Mouse (Mus musculus): ENCODE measurements around the gene Ncapd3.
A peak's percentile ranks its signal among the peaks of the same experiment; 100 is the strongest.

The Ncapd3 gene

DNA sequence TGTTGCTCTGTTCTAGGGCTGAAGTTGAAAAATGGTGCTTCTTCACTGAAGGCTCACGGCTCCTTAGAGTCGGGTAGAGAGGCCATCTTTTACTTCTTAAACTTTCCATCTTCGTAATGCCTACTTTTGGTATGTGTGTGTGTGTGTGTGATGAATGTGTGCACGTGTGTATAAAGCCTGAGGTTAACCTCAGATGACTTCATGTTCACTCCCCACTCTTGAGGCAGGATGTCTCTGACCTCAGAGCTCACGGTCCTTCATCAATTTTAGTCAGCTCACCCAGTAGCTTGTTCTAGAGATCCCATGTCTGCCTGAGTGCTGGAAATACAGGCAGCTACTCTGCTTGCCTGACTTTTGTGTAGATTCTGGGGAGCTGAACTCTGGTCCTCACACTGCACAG, 13.9 kb downstream of the Ncapd3 start:
- DNase-seq (ENCODE audit: low spot score): no peak

- no peak for DNase-seq (ENCODE audit: low spot score)
Measured at GRCm38 (mm10) chr9:27049492-27049891, 19.5 kb downstream of the Ncapd3 start.

DNA sequence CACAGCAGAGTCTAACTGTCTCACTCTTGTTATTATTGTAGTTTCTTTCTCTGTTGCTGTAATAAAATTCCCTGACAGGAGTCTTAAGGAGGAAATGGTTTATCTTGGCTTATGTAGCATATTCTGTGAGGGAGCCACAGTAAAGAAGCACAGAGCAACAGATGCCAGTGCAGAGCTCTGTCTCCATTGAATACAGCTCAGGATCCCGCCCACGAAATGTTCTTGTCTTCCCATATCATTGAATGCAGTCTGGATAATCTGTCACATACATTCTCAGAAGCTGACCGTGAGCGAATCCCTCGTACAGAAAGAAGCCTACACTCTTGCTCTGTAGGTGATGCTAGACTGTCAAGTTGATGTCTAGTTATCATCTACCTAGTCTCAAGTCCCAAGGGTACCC, 28.4 kb downstream of the Ncapd3 start:
- DNase-seq (ENCODE audit: low spot score): no peak

DNA sequence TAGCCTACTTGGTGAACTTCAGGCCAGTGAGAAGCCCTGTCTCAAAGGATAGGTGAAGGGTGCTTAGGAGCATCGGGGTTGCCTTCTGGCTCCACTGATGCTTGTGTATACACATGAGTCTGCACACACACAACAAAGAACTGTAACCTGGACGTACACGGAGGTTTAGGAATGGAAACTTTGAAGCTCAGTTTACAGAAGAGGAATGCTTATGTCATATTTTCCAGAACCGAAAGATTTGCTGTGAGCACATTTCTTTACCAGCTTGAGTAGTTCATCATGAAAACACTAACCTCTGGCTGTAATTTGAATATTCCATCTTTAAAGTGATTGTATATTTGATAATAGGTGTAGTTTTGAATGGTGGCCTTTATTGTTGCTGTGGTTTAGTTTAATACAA, 40.9 kb downstream of the Ncapd3 start:
- no peak for DNase-seq (ENCODE audit: low spot score)

DNA sequence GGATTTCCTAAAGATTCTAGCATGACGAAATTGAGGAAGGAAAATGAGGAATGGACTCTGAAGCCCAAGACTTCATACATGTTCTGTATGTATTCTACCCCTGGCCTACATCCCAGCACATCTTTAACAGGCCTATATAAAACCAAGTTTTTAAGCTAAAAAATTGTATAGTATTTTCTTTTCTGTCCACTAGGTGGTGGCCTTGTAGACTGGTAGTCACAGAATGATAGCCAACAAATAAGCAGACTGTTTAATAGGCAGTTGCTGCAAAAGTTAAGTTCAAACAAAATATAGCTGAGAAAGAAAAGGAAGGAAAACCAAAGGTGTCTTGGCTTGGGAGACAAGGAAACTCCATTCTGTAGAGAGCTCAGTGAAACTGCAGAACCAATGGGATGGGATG, 44.7 kb downstream of the Ncapd3 start:
- no peak for DNase-seq (ENCODE audit: low spot score)

DNA sequence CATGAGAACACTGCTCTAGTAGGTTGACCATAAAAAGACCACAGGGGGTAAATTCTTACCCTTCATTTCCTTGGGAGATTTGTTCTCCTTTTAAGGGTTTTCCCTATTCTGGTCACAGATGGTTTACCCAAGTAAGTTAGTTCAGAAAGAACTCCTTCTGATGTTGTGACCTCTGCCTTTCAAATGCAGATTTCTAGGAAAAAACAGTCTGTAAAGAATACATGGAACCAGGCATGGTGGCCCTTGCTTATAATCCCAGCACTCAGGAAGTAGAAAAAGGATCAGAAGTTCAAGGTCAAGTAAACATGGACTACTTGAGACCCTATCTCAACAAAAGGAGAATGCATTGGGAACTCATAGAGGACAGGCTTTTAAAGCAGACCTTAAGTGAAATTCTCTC, 45.8 kb downstream of the Ncapd3 start:
- no peak for DNase-seq (ENCODE audit: low spot score)

DNA sequence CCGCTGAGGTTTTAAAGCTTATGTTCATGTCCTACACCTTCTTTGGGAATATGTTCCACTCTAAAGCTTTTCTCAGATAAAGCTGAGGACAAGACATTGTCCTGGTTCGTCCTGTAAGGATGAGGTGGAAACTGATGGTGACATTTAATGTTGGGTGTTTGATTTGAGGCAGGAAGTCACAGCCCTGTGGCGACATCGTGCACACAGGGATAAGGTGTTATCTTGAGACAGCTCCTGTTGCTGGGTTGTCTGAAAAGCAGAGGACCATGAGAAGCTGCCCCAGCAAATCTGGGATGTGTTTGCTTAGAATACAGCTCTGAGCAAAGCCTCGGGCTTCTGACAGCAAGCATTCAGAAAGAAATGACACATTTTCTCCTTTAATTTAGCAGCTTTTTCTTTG, 56.3 kb downstream of the Ncapd3 start:
- no peak for DNase-seq (ENCODE audit: low spot score)

DNA sequence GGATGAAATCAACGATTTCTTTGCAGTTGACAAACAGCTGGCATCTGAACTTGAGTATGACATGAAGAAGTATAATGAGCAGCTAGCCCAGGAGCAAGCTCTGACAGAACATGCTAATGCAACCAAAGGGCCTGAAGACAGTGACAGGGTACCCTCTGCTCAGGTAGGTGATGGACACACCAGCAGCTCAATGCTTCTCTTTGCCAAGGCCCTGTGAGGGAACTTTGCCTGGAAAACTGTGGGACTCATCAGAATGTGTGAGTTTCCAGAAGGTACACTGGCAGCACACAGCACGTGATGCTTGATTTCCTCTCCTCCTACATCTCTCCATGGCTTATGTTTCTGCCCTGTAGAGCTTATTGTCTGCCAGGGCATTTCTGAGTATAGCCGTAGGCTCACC, 57.4 kb downstream of the Ncapd3 start:
- no peak for DNase-seq (ENCODE audit: low spot score)

DNA sequence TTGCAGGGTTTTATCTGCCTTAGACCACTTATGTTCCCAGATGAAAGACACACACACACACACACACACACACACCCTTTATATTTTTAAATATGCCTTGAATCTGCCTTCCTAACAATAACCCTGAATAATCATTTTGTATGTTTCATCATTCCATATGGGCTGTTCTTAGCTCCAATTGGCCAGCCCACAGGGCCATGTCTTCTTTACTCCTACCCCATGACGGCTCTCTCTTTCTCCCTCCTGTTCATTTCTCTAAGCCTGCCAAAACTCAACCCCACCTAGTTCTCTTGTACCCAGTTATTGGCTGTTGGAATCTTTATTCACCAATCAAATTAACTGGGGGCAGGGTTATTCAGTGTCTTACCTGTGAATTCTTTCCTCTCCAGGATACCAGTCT, 60.2 kb downstream of the Ncapd3 start:
- no peak for DNase-seq (ENCODE audit: low spot score)

DNA sequence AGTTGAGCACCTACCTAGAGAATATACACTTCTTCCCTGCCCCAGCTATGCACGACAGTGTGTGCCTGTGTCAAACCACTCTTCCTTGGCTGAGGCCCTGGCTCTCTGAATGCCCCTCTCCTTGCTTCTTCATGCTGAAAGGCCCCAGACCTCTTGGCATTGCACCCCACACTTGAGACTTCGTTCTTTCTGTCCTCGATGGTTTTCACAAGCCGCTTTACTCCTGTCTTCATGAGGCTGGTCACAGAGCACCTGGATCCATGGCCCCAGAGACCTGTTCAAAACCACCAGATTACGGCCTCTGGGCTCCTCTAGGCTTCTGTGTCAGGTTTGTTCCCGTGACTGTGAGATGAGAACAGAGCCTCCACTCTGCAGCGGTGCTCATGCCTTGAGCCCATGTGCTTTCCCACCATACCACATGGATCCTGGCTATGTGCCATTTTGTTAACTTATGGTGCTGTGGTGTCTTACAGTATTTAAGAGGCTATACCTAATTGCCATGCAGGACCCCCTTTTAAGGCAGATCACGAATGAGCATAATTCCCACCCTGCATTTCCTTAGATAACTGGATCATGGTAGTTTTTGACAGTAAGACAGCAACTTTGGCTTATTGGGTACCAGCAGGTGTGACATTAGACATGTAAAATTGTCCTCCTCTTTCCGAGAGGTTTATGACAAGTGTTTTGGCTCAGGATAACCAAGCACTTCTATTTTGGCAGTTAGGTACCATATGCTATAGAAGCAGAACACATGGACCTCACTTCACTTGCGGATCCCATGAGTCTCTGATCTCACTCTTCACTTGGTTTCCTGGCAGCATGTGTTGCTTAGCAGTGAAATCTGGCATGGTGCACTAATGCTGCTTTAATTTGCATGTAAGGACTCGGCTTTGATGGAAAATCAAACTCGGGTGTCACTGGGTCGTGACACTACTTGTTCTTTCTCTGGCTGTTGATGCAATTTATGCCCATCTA, 61.1 kb downstream of the Ncapd3 start:
- no peak for DNase-seq (ENCODE audit: low spot score)

GRCm38 (mm10) chr9:27092916-27093315, 62.9 kb downstream of the Ncapd3 start:
- no peak for DNase-seq (ENCODE audit: low spot score)

DNA sequence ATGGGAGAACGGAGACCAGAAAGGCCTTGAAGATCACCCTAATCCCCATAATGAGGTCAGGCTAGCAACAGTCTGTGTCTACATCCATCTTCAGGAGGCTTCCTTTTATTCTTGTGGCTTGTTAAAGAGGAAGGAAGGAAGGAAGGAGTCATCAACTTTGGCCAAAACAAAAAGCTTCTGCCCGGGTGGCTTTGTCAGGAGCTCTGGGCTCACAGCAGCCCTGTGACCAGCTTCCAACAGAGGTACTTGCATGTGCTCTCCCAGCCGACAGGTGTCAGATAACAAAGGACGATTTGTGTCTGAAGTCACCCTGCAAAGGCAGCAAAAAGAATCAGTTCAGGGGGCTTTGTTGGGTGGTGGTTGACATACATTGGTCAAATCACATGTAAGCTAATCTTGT, 68.1 kb downstream of the Ncapd3 start:
- DNase-seq (ENCODE audit: low spot score): no peak

DNA sequence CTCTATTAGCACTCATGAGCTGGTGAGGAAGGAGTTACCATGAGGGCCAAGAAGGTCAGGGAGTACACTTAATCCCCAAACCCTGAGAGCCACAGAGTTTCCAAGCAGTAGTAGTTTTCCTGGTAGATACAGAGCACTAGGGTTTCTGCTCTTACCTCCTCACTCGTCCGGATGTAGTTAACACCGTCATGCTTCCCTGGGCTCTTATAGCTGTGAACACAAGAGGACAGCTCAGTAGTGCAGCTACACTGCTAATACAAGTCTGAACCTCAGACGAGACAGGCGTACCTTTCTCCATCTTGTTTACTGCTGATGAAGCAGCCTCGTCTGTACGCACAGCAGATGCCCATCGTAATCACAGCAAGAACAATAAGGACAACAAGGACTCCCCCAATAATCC, 68.6 kb downstream of the Ncapd3 start:
- DNase-seq (ENCODE audit: low spot score): no peak

- no peak for DNase-seq (ENCODE audit: low spot score)
Measured at GRCm38 (mm10) chr9:27099474-27099873, 69.5 kb downstream of the Ncapd3 start.

- no peak for DNase-seq (ENCODE audit: low spot score)
Measured at GRCm38 (mm10) chr9:27101466-27101865, 71.5 kb downstream of the Ncapd3 start.

DNA sequence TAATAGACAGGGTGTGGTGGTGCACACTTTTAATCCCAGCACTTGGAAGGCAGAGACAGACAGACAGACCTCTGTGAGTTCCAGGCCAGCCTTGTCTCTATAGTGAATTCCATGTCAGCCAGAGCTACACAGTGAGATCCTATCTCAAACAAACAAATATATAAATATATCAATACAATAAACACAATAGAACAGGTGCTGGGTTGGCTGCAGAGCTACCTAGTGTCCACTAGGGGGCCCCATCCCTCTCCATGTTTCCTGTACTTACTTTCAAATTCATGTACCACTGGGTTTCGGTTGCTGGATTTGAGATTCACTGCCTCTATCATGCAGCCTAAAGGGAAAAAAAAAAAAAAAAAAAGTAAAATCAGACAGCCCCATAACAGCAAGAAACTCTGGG, 76.1 kb downstream of the Ncapd3 start:
- peak; percentile 33 for DNase-seq (ENCODE audit: low spot score)

GRCm38 (mm10) chr9:27108451-27108850, 78.5 kb downstream of the Ncapd3 start:
- no peak for DNase-seq (ENCODE audit: low spot score)

- peak; percentile 16 for DNase-seq (ENCODE audit: low spot score)
Measured at GRCm38 (mm10) chr9:27109533-27110514, 79.8 kb downstream of the Ncapd3 start.

DNA sequence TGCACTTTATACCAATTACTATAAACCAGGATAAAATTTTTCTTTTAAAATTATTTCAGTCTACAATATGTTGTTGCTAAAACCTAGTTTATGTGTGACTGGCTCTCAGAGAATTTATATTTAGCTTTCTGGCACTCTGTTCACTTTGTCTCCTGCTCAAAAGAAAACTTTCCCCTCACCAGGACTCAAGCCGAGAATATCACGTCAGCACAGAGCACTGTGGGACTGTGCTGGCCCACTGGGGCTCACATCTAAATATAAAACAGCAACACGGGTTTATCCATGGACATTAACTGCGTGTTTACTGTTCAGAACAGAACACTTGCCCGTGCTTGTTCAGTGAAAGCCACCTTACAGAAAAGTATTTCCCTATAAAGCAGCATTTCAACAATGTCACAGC, 80.7 kb downstream of the Ncapd3 start:
- no peak for DNase-seq (ENCODE audit: low spot score)

DNA sequence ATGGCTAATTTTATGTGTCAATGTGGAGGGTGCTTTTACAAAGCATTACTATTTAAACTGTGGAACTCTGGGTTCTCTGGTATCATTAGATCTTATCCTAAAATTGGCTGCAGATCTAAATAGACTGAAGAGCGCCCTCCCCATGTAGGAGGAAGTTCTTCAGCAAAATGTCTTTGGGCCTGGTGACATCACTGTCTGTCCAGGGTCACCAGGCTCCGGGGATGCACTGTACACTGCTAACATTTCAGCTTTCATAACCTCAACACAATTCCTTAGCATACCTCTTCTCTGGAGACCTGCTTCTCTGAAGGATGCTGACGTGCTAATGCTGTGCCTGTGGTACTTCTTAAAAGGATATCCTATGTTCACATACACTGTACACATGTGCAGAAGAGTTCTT, 81.8 kb downstream of the Ncapd3 start:
- DNase-seq (ENCODE audit: low spot score): no peak

- DNase-seq (ENCODE audit: low spot score): no peak
Measured at GRCm38 (mm10) chr9:27121254-27121653, 91.3 kb downstream of the Ncapd3 start.

GRCm38 (mm10) chr9:27122076-27122475, 92.1 kb downstream of the Ncapd3 start:
- DNase-seq (ENCODE audit: low spot score): no peak

DNA sequence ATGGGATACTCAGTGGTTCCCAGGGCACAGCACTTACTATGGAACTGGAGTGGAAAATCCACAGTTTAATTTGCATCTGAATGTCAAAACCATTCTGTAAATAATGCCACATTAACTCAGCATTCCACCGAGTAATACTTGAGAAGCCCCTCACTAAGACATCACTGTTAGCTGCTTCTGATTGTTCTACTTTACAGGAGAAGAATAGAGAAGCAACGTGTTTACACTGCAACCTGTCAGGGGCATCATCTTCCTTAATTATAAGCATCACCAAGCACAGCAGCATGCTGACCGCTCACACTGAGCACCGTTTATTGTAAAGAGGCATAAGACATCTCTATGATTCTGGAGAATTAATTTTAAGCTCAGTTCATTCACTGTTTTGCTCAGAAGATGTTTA, 93.0 kb downstream of the Ncapd3 start:
- DNase-seq (ENCODE audit: low spot score): no peak

Data from urinary bladder, postnatal 14 days (tissue).